Comparison of ENCODE assay signal across 8 mouse cellular contexts in genomic region chr16:4559715-4560144, GRCm38 (mm10). TPM values are rescaled to one million over a fixed set of nuclear protein-coding genes. Genes with fewer than 3 reads are reported as not detected.
A peak's percentile ranks its signal among the peaks of the same experiment; 100 is the strongest.
DNase-seq lines count a peak whose midpoint lies in the region; ATAC-seq and TF ChIP-seq lines count a peak whose summit lies in the region.

TSS of gene Tfap4 (minus strand) at chr16:4559854.

- ATAC-seq in intestine, postnatal 0 days = peak; percentile 31

- H3K4me3 ChIP-seq in intestine, postnatal 0 days (ENCODE audit: low read depth, low read length) = peak within 1 kb of the TSS; percentile 81
- peak within 1 kb of the TSS; percentile 68 for H3K4me3 ChIP-seq in midbrain, embryonic 10.5 days

- DNase-seq in adrenal gland, adult 2 months = peak; percentile 90
- peak; percentile 93 for DNase-seq in embryo, embryonic 11 days
- peak; percentile 77 to 91 for DNase-seq in gastrocnemius, postnatal 4 days (ENCODE audit: low spot score in 2 of 2)
- peak; percentile 81 to 82 for DNase-seq in left cerebral cortex, postnatal 36 days (ENCODE audit: low spot score in 2 of 2)
- peak; percentile 91 for DNase-seq in midbrain, embryonic 10.5 days (ENCODE audit: low spot score)
- DNase-seq in right cerebral cortex, postnatal 4 days = peak; percentile 84
- peak; percentile 96 for DNase-seq in yolk sac, embryonic 10.5 days (ENCODE audit: low spot score)

- H3K9me3 ChIP-seq in intestine, postnatal 0 days (ENCODE audit: control insufficient read depth) = no peaks in the 10 kb centered on the region
- 0 out of 2 replicates have a peak, but pooled peaks cover 4% of the 10 kb centered on the region for H3K9me3 ChIP-seq in midbrain, embryonic 10.5 days (replicated peaks)

- TF ChIP-seq CTCF in intestine, postnatal 0 days (IDR thresholded peaks at IDR 0.05; ENCODE audit: low read depth) = peak; percentile 65

- H3K27me3 ChIP-seq in intestine, postnatal 0 days (replicated peaks; ENCODE audit: control insufficient read depth, insufficient read depth, low read length) = no peaks in the 10 kb centered on the region
- 0 out of 2 replicates have a peak, but pooled peaks cover 4% of the 10 kb centered on the region for H3K27me3 ChIP-seq in midbrain, embryonic 10.5 days (ENCODE audit: low read depth, poor library complexity, severe bottlenecking)

- H3K36me3 ChIP-seq in intestine, postnatal 0 days (ENCODE audit: control insufficient read depth, insufficient read depth) = no peaks in the 10 kb centered on the region
- H3K36me3 ChIP-seq in midbrain, embryonic 10.5 days = peaks cover 21% of the 10 kb centered on the region

- 0 out of 2 replicates have a peak, but pooled peaks cover 13% of the 10 kb centered on the region for H3K4me1 ChIP-seq in intestine, postnatal 0 days (replicated peaks; ENCODE audit: control insufficient read depth, insufficient read depth, low read length)
- H3K4me1 ChIP-seq in midbrain, embryonic 10.5 days = peaks cover 24% of the 10 kb centered on the region

- H3K9ac ChIP-seq in intestine, postnatal 0 days (ENCODE audit: low read depth, low read length) = peak within 1 kb of the TSS; percentile 60

- H3K4me2 ChIP-seq in intestine, postnatal 0 days (replicated peaks; ENCODE audit: low read depth) = peak within 1 kb of the TSS; percentile 99

- intact Hi-C loops in left cerebral cortex, postnatal 36 days (cut with DNase I) = loop anchor here (5.0 kb wide), 1 partner anchor 108 kb away; no protein-coding TSS in a partner anchor

- WGBS in intestine, postnatal 0 days = under 1% methylated on average over 17 of the region's 17 CpGs
- WGBS in midbrain, embryonic 10.5 days = under 1% methylated on average over 17 of the region's 17 CpGs

- peak within 1 kb of the TSS; percentile 85 for H3K27ac ChIP-seq in intestine, postnatal 0 days (ENCODE audit: low read depth, low read length)
- H3K27ac ChIP-seq in midbrain, embryonic 10.5 days (replicated peaks) = peak within 1 kb of the TSS; percentile 97

RNA-seq across cellular contexts. Expression of gene Tfap4, which starts in this region (rescaled TPM):
- 1 to 10 TPM; 3.8 to 6.7 TPM for total RNA-seq in adrenal gland, adult 2 months (2021)
- 3.6 and 4.0 TPM in 2 replicates for polyA plus RNA-seq in adrenal gland, adult 2 months (2012; rRNA removed)
- 10 to 100 TPM; 10.5 to 11.6 TPM for total RNA-seq in gastrocnemius, postnatal 4 days (2021)
- polyA plus RNA-seq in intestine, postnatal 0 days (2015; fragmentation: Nextera tagmentation; extraction: Ambion mirVana) = 9.3 and 10.8 TPM in 2 replicates
- 1 to 10 TPM; 3.3 TPM for total RNA-seq in left cerebral cortex, postnatal 36 days (2021)
- 28.0 and 32.6 TPM in 2 replicates for polyA plus RNA-seq in midbrain, embryonic 10.5 days (2016; fragmentation: Nextera tagmentation; extraction: Ambion mirVana)

Comparison
In these comparisons a context has a peak if more than half of its experiments do, and no peak if none do; other contexts are left out.
1. Peak in every context shown above with its lines: DNase-seq, ATAC-seq, H3K4me3 ChIP-seq and H3K27ac ChIP-seq.